ENCODE assay signal across 8 mouse cellular contexts in genomic region chr1:74800424-74800888, GRCm38 (mm10). TPM values are rescaled to one million over a fixed set of nuclear protein-coding genes. Genes with fewer than 3 reads are reported as not detected.
DNase-seq lines count a peak whose midpoint lies in the region; ATAC-seq and TF ChIP-seq lines count a peak whose summit lies in the region.

No protein-coding gene starts in this region.

- intact Hi-C loops in left cerebral cortex, adult 2 months (cut with DNase I): no loop called here
- intact Hi-C loops in left cerebral cortex, postnatal 4 days (cut with DNase I): no loop called here

- no peak for ATAC-seq in erythroblast, adult 5-6 weeks (replicated peaks; ENCODE audit: low FRiP score, poor library complexity, severe bottlenecking)

- DNase-seq in left cerebral cortex, adult 2 months (ENCODE audit: extremely low spot score in 1 of 2, low spot score in 2 of 2): peak; percentile 53 to 67
- DNase-seq in left cerebral cortex, postnatal 4 days: no peak
- DNase-seq in induced T-regulatory cell, adult 2 months (ENCODE audit: low read depth): peak; percentile 64
- peak; percentile 34 to 41 for DNase-seq in natural killer cell, adult 2 months (ENCODE audit: low spot score in 2 of 2)
- DNase-seq in gastrocnemius, postnatal 25 days: no peak
- no peak for DNase-seq in urinary bladder, adult 18-20 months (ENCODE audit: low spot score in 2 of 2)

- no peak for TF ChIP-seq POLR2A in cortical plate, adult 2 months (IDR thresholded peaks at IDR 0.05; ENCODE audit: extremely low read depth, insufficient read depth, low read length)

- peak overlapping the region; percentile 76 for H3K27ac ChIP-seq in left cerebral cortex, adult 2 months
- no peak overlapping the region for H3K27ac ChIP-seq in cortical plate, adult 2 months (ENCODE audit: insufficient read depth, low read length)

- H3K4me3 ChIP-seq in left cerebral cortex, adult 2 months: peak overlapping the region; percentile 36
- H3K4me3 ChIP-seq in cortical plate, adult 2 months (ENCODE audit: insufficient read depth, low read length): peak overlapping the region; percentile 6; the same call in 1 of the 2 replicates

- no peak for TF ChIP-seq CTCF in left cerebral cortex, adult 2 months (IDR thresholded peaks at IDR 0.05)
- no peak for TF ChIP-seq CTCF in cortical plate, adult 2 months (IDR thresholded peaks at IDR 0.05; ENCODE audit: extremely low read depth, insufficient read depth, low read length)

- peaks cover 4% of the 10 kb centered on the region for H3K4me1 ChIP-seq in cortical plate, adult 2 months (ENCODE audit: control insufficient read depth, insufficient read depth, low read length)

RNA-seq across cellular contexts. Expression of gene Wnt10a, which starts 9.1 kb away (rescaled TPM):
- total RNA-seq in left cerebral cortex, adult 2 months (2021): 10 to 100 TPM; 15.0 to 18.2 TPM
- total RNA-seq in left cerebral cortex, postnatal 4 days (2021): under 1 TPM in 1 of 2 experiments, not detected in 1; 0.38 TPM
- 8.1 and 8.8 TPM in 2 replicates for polyA plus RNA-seq in cortical plate, adult 2 months (2012; rRNA removed)
- not detected for total RNA-seq in gastrocnemius, postnatal 25 days (2021)
- not detected in 2 replicates for total RNA-seq in erythroblast, adult 5-6 weeks (2015; ENCODE audit: low replicate concordance)
- not detected in 2 replicates for total RNA-seq in erythroblast, adult 5-6 weeks (2017; ENCODE audit: low replicate concordance)

RNA-seq across cellular contexts. Expression of gene Wnt6, which starts 28.8 kb away (rescaled TPM):
- total RNA-seq in left cerebral cortex, adult 2 months (2021): 1 to 10 TPM; 2.1 to 4.7 TPM
- total RNA-seq in left cerebral cortex, postnatal 4 days (2021): 1 to 10 TPM; 3.5 to 5.1 TPM
- polyA plus RNA-seq in cortical plate, adult 2 months (2012; rRNA removed): 1.2 and 2.2 TPM in 2 replicates
- total RNA-seq in gastrocnemius, postnatal 25 days (2021): under 1 TPM; 0.46 TPM
- not detected in 2 replicates for total RNA-seq in erythroblast, adult 5-6 weeks (2015; ENCODE audit: low replicate concordance)
- not detected in 2 replicates for total RNA-seq in erythroblast, adult 5-6 weeks (2017; ENCODE audit: low replicate concordance)

RNA-seq across cellular contexts. Expression of gene Prkag3, which starts 51.4 kb away (rescaled TPM):
- total RNA-seq in left cerebral cortex, adult 2 months (2021): not detected
- not detected for total RNA-seq in left cerebral cortex, postnatal 4 days (2021)
- polyA plus RNA-seq in cortical plate, adult 2 months (2012; rRNA removed): 0.06 and 0.13 TPM in 2 replicates
- total RNA-seq in gastrocnemius, postnatal 25 days (2021): 10 to 100 TPM; 54.4 to 93.4 TPM
- total RNA-seq in erythroblast, adult 5-6 weeks (2015; ENCODE audit: low replicate concordance): not detected in 2 replicates
- total RNA-seq in erythroblast, adult 5-6 weeks (2017; ENCODE audit: low replicate concordance): 0.14 TPM in 1 of 2 replicates, not detected in the other

RNA-seq across cellular contexts. Expression of gene Cdk5r2, which starts 54.3 kb away (rescaled TPM):
- 100 to 1,000 TPM; 365 to 389 TPM for total RNA-seq in left cerebral cortex, adult 2 months (2021)
- 100 to 1,000 TPM; 227 to 230 TPM for total RNA-seq in left cerebral cortex, postnatal 4 days (2021)
- 304 and 313 TPM in 2 replicates for polyA plus RNA-seq in cortical plate, adult 2 months (2012; rRNA removed)
- total RNA-seq in gastrocnemius, postnatal 25 days (2021): not detected
- total RNA-seq in erythroblast, adult 5-6 weeks (2015; ENCODE audit: low replicate concordance): not detected in 2 replicates
- total RNA-seq in erythroblast, adult 5-6 weeks (2017; ENCODE audit: low replicate concordance): not detected in 2 replicates

Comparison
In these comparisons a context has a peak if more than half of its experiments do, and no peak if none do; other contexts are left out.
1. DNase-seq: peak in left cerebral cortex, adult 2 months (2 of 2), induced T-regulatory cell, adult 2 months (single experiment) and natural killer cell, adult 2 months (2 of 2); none in left cerebral cortex, postnatal 4 days (single experiment), gastrocnemius, postnatal 25 days (single experiment) and urinary bladder, adult 18-20 months (0 of 2).
2. RNA of gene Wnt10a, which starts 9.1 kb away (total RNA-seq): 15.0 to 18.2 TPM in left cerebral cortex, adult 2 months; 0.38 TPM in left cerebral cortex, postnatal 4 days, not detected in gastrocnemius, postnatal 25 days and not detected in erythroblast, adult 5-6 weeks; every median in the first group is over 10 times any median in the second.
3. RNA of gene Prkag3, which starts 51.4 kb away (total RNA-seq): 54.4 to 93.4 TPM in gastrocnemius, postnatal 25 days; not detected in left cerebral cortex, postnatal 4 days, not detected in left cerebral cortex, adult 2 months and 0.14 TPM in erythroblast, adult 5-6 weeks; every median in the first group is over 10 times any median in the second.